Mouse (Mus musculus) olfactory bulb, adult 2 months (tissue): Measurements from ENCODE around the gene Sparc. TPM values are rescaled to one million over a fixed set of nuclear protein-coding genes. Genes with fewer than 3 reads are reported as not detected.

Source experiments
- H3K27ac ChIP-seq: fragments of 200-500 bp; 2 replicates; pipeline ENCODE4 v1.5.1; 2012; ENCODE audit warnings: low read depth, low read length; ENCODE audit not compliant: insufficient read depth
- H3K4me1 ChIP-seq: fragments of 200-500 bp; 2 replicates; pipeline ENCODE4 v1.6.1; 2012; ENCODE audit warnings: low read length; ENCODE audit not compliant: control insufficient read depth, insufficient read depth
- H3K4me3 ChIP-seq: fragments of 200-500 bp; 2 replicates; pipeline ENCODE4 v1.5.1; 2012; ENCODE audit warnings: mild to moderate bottlenecking, low read depth, low read length, moderate library complexity; ENCODE audit not compliant: insufficient read depth
- CTCF ChIP-seq: fragments of 200-500 bp; IDR thresholded peaks from 2 replicates; pipeline ENCODE4 v1.5.1; 2012; ENCODE audit warnings: low read depth, mild to moderate bottlenecking, low read length, moderate library complexity; ENCODE audit not compliant: insufficient read depth
- POLR2A ChIP-seq: fragments of 200-500 bp; IDR thresholded peaks from 2 replicates; pipeline ENCODE4 v1.6.1; 2012; ENCODE audit warnings: mild to moderate bottlenecking, low read depth, low read length, moderate library complexity; ENCODE audit not compliant: insufficient read depth
- WGBS: fragments of 180-500 bp; shearing (Covaris S2); methylation state at CpG from one replicate; pipeline ENCODE4 v1.1.7; 2018; 5-methylcytosine and 5-hydroxymethylcytosine counted together
- polyA plus RNA-seq: library from polyadenylated mRNA; stranded (reverse); fragments of >200 nt; gene quantifications from 2 replicates; pipeline ENCODE4 v1.2.4, GENCODE M21; 2012; ENCODE audit warnings: low replicate concordance; ENCODE audit not compliant: missing spikeins, insufficient read depth, insufficient read length

Sparc gene
- polyA plus RNA-seq, 1 experiment = 225 TPM

DNA sequence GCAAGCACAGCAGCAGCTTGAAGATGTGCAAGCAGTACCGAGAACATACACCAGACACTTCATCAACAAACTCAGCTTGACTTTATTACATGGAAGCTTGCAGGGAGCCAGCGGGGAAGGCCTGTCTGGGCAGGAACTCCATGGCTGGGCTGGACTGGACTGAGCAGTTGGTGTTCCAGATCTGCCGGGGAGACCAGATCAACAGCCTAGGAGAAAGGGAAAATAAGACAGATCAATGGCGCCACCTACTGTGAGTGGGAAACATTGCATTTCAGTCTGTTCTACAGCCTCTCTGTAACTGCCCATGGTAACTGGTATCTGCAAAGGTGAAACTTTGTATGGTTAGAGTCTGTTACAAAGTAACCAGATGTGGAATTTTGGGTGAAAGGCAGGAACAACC, 23.6 kb upstream of the Sparc start:
- no peaks in the 10 kb centered on the region for H3K4me1 ChIP-seq
- H3K4me3 ChIP-seq = no peak overlapping the region
- TF ChIP-seq POLR2A (no peak), CTCF (0 out of 2 replicates have a peak, but pooled peaks have one; percentile 11)
- WGBS = 18% methylated on average over 4 of the region's 4 CpGs
- H3K27ac ChIP-seq = no peak overlapping the region

DNA sequence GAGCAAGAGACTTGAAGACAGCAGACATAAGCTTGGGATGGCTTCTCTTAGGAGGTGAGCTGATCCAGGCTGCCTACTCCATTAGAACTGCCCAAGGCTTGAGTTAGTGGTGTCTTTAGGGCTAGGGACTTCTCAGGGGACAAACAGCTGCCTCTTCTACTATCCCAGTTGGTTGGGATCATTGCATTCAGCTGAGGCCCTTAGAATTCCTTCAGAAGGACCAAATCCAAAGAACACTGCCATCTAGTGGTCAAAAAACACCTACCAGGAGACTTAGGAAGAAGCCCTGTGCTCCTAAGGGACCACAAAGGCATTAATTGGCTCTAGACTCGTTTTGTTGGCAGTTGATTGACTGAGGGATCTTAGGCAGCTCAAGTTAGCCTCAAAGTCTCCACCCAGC, 21.8 kb upstream of the Sparc start:
- no peak overlapping the region for H3K4me3 ChIP-seq
- no peak overlapping the region for H3K27ac ChIP-seq
- no peak for TF ChIP-seq CTCF
- no peak for TF ChIP-seq POLR2A
- H3K4me1 ChIP-seq = no peaks in the 10 kb centered on the region
- WGBS = 3% methylated on average over 1 of the region's 1 CpGs

DNA sequence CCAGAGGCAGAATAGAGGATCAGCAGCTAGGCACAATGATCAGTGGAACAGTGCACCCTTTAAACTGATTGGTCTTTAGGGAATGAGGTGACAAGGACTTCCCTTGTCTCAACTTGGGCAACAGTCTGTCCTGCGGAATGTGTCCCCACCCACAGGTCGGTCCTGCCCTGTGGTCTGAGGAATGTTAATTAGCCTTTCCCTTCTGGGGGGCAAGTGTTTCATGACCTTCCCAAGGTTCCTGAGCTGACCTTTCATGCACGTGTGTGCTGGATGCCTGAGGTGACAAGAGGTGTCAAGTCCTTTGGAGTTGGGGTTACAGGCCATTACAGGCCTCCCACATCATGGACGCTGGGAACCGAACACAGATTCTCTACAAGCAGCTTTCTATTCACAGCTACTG, 16.7 kb upstream of the Sparc start:
- no peak overlapping the region for H3K27ac ChIP-seq
- H3K4me1 ChIP-seq = no peaks in the 10 kb centered on the region
- TF ChIP-seq POLR2A = no peak
- TF ChIP-seq CTCF = no peak
- no peak overlapping the region for H3K4me3 ChIP-seq
- 85% methylated on average over 5 of the region's 5 CpGs for WGBS

DNA sequence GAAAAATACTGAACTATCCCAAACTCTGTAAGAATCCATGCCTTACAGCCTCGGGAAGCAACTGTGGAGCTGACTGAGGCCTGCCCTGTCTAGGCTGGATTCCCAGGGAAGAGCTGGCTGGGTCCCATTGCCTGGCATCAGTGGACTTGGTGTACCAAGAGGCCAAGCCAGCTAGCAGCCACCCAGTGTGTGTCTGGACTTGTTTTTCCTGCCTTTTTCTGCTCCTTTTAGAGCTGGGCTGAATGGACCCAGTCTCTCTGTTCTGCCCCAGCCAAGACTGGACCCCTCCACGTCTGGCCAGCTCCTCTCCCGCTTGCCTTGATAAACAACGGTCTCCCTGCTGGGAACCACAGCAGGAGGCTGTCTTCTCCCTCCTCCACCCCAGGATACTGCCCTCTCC, 15.0 kb upstream of the Sparc start:
- H3K4me1 ChIP-seq = no peaks in the 10 kb centered on the region
- no peak overlapping the region for H3K27ac ChIP-seq
- TF ChIP-seq POLR2A (no peak), CTCF (no peak)
- 52% methylated on average over 4 of the region's 4 CpGs for WGBS
- H3K4me3 ChIP-seq = no peak overlapping the region

DNA sequence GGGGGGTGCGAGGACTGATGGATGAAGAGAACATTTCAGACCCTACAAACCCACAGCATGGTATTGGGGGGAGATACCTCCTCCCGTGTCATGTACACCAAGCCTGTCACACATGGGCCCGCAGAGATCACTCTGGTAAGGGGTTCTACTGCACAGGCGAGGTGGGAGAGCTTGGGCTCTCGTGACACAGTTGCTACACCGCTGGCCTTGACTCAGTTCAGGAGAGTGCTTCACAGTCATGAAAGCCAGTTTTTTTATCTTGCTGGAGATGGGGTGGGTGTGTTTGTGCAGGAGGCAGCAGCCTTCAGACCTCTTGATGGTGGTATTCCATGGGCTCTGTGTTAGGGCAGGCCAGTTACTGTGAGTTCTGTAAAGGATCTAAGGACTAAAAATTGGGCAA, 13.1 kb upstream of the Sparc start:
- H3K4me3 ChIP-seq = no peak overlapping the region
- no peaks in the 10 kb centered on the region for H3K4me1 ChIP-seq
- no peak overlapping the region for H3K27ac ChIP-seq
- 93% methylated on average over 6 of the region's 6 CpGs for WGBS
- TF ChIP-seq CTCF = no peak
- no peak for TF ChIP-seq POLR2A

DNA sequence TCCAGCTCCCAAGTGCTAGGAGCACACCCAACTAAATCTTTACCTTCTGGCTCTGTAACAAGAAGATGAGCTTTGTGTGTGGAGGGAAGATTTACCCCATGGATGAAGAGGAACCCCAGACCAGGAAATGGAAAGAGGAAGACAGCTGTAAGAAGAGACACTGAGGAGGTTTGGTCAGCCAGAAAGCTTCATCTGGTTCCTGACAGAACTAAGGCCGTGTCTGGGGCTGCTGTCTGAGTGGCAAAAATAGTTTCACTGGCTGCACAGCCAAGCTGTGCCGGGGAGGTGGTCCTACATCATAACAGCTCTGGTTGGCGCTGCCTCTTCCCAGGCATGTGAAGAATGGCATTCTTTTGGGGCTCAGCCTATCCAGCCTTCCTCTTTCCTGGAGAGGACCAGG, 10.0 kb upstream of the Sparc start:
- Histone ChIP-seq H3K27ac (no peak overlapping the region), H3K4me3 (no peak overlapping the region), H3K4me1 (peaks cover 3% of the 10 kb centered on the region)
- WGBS = 51% methylated on average over 3 of the region's 3 CpGs
- TF ChIP-seq CTCF (no peak), POLR2A (no peak)

DNA sequence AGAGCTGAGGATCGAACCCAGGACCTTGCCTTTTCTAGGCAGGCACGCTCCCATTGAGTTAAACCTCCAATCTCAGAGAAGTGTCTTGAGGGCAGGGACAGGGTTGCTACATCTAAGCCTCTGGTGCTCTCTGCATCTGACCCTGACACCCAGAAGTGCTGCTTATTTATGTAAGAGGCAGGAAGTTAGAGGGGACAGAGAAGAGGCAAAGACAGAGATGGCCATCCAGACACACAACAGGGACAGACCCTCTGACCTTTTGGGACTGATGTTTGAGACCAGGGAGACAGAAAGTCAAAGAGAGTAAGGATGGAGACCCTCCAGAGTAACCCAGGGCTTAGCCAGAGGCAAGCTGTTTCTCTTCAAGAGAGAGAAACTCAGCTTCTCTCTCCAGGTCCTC, 7.0 kb upstream of the Sparc start:
- WGBS = 95% methylated on average over 2 of the region's 2 CpGs
- no peak for TF ChIP-seq CTCF
- no peak for TF ChIP-seq POLR2A
- Histone ChIP-seq H3K4me1 (peaks cover 4% of the 10 kb centered on the region), H3K27ac (no peak overlapping the region), H3K4me3 (no peak overlapping the region)

DNA sequence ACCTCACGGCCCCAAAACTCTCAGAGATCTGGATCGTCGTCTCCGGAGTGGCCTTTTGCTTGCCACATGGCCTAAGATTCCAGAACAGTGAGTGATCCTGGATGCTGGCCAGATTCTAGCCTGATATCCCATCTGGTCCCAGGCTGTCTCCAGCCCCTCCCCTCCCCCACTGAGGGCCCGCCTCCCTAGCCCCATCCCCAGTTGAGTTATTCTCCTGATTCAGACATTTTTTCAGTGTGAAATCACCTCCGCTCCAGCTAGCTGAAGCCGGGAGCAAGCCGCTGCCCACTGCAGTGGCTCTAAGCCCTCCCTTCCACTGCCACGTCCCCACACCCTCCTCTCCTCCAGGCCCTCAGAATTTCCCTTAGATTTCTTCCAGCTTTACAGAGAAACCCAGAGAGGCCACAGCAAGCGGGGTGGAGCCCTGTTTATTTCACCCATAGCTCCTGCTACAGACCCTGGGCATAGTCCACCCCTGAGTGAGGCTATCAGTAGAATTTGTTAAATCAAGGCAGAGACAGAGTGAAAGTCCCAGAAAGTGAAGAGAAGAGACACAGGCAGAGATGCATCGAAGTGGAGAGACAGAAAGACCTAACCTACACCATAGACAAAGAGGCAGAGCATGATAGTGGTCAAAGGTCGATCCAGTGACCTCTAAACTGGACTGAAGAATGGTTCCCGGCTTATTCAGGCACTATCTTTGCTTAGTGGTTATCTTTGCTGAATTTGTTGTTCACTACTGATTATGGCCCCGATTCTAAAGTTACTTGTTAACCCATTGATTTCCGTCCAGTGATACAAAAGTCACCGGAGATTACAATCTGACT, 5.4 kb upstream of the Sparc start:
- no peak for TF ChIP-seq CTCF
- TF ChIP-seq POLR2A = no peak
- Histone ChIP-seq H3K27ac (no peak overlapping the region), H3K4me3 (no peak overlapping the region), H3K4me1 (peaks cover 4% of the 10 kb centered on the region)
- 46% methylated on average over 16 of the region's 16 CpGs for WGBS

DNA sequence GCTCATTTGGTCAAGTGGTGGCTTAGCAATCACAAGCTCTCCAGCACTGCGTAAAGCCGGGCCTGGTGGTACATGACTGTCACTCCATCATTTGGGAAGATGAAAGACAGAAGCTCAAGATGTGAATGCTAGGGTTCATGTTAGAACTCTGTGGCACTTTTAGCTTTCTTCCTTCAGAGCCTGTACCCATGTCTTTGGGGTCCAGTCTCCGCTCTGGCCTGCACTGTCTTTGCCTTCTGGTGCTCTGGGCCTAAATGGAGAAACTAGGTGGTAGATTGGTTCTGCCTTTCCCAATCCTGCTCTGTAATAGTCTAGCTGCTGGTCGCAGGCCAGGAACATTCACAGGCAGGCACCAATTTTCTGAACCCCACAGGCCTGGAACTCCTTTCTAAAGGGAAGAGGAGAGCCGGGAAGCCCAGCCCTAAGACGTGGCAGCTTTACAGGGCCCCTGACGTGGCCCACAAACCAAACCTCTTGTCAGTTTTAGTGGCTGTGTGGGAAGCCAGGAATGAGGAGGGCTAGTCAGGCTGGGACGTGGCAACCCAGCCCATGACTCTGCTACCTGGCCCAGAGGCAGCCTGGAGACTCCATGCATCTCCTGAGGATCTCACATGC, 1.9 kb upstream of the Sparc start:
- Histone ChIP-seq H3K27ac (no peak overlapping the region), H3K4me3 (no peak overlapping the region), H3K4me1 (peaks cover 8% of the 10 kb centered on the region)
- TF ChIP-seq CTCF (no peak), POLR2A (no peak)
- whole genome bisulfite sequencing = 73% methylated on average over 8 of the region's 8 CpGs
